Mouse (Mus musculus): Measurements from ENCODE around the gene Sept11.

Gene Sept11

DNA sequence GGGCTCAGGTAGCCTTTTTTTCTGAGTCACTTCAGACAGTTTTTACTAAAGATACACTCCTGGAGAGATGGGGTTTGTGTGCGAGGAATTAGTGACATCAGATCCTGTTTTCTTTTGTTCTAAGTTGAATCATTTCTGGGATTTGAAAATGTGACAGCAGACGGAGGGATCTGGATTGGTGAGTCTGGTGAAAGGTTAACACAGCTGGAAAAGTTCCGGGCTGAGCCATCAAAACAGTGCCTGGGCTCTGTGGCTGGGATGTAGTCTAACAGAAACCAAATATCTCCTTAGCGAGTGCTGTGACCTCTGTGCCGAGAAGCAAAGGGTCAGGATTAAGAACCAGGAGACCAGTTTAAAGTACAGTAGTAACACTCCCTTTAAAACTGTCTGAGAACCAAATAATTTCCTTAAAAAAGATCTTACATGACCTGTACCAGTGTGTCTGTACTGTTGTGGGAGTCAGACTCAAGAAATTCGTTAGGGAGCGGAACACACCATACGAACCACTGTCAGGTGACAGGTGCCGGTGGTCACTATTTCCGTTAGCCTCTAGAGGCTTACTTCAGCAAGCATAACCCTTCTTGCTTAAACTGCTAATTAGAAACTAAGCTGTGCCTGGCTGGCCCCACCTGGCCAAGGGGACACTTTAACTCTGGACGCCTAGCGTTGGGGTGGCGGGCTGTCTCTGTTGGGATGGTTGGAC, 4.1 kb downstream of the Sept11 start:
- no peak for DNase-seq

DNA sequence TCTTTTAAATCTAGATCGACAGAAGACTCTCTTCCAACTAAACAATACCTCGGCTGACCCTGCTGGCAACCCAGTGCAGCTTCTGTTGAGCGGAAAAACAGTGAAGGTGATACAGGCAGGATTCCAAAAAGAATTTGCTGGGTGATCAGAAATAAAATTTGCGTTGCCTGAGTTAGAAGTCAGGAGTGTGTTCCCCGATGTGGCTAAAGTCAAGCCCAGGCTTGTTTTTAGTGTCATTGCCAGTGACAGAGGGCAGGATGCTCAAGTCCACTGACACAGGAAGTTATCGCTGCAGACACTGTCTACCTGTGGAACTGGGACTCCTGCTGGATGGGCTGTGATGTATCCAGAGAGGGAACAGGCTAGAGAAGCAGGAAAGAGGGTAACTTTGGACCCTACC, 5.0 kb downstream of the Sept11 start:
- DNase-seq: peak in 1 of 2 experiments; percentile 19

DNA sequence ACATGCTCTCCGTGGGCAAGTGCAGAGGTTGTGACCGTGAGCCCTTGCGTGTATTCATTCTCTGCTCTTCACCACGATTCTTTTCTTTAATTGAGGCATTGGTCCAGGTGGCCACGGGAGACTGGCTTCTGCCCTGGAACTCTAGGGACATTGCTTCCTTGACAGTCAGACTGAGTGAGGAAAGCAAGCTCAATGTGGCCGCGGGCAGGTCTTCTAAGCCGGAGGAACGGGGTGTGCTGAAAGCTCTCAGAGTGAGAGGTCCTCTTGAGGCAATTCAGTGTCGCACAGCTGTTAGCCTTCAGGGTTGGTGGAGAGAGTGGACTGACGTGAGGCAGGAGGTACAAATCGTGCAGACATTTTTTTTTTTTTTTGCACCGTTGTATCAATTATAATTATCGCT, 5.6 kb downstream of the Sept11 start:
- peak in 1 of 2 experiments; percentile 18 for DNase-seq

DNA sequence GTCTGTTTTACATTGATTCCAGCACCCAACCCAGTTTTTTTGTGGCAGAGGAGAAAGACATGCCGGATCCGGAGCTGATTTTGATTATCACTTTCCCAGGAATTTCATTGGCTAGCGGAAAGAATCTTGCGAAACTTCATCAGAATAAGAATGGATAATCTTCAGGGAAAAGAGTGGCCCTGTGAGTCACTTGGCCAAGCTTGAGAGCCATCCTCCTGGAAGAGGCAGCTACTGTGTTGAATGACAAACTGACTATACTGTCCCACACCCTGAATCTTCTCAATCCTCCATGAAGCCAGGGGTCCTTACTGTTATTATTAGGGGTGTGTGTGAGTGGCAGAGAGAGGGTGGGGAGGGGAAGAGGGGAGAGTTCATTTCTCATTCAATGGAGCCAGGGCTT, 7.7 kb downstream of the Sept11 start:
- DNase-seq: no peak

DNA sequence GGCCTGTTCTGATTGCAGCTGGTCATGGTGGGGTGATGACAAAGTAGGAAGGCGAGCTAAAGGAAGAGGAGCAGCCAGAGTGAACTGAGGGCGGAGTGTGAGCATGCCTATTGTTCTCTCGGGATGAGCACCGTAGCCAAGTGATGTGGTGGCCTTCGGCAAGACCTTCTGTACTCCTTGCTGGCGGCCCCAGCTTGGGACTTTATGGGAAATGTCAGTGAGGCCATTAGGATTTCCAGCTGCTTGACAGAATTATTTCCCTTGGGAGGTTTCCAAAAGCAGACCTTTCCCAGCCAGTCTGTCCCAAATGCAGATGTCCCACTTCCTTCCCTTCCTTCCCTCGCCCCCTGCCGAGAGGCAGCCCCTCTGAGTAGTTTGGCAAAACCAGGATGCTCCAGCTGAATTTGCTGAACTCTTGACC, 8.1 kb downstream of the Sept11 start:
- DNase-seq: no peak

DNA sequence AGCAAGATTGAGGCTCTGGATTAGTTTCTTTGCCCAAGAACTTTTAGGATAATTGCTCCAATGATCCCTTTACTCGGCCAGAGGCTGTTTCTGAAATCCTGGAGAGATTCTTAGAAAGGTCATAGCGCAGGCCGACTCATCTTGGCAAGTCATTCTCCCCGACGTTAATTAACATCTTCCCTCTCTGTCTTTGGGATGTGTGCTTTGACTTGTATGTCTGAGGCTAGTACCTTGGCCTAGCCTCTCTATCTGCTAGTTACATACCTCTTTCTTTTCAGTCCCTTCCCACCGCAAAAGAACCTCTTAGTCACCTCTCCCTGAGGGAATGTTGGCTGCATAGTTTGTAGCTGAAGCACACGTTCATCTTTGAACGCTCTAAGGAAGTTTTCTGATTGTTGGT, 10.4 kb downstream of the Sept11 start:
- DNase-seq: no peak

DNA sequence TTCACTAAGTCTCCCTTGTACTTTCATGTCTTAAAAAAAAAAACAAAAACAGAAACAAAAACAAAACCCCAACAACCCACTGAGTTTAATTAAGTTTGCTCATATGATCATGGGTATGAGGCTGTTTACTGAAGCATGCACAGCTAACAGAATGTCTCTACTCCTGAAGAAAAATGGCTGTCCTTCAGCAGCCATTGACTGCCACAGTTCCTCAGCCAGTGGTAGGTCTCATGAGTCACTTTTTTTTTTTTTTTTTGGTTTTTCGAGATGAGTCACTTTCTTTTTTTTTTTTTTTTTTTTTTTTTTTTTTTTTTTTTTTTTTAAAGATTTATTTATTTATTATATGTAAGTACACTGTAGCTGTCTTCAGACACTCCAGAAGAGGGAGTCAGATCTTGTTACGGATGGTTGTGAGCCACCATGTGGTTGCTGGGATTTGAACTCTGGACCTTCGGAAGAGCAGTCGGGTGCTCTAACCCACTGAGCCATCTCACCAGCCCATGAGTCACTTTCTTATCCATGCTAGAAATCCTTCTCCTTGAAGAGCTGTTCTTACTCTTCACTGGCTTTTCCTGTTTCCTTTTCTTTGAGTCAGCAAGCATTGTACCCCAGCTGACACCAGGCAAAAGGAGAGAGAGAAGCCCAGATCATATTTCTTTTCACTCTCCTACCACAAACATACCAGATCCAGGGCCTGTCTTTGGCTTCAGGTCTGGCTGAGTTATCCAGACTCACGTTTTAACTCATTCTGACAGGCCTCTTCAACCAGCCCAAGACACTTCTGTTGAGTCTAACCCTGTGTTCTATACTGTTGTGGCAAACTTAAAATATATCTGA, 12.0 kb downstream of the Sept11 start:
- no peak for DNase-seq

DNA sequence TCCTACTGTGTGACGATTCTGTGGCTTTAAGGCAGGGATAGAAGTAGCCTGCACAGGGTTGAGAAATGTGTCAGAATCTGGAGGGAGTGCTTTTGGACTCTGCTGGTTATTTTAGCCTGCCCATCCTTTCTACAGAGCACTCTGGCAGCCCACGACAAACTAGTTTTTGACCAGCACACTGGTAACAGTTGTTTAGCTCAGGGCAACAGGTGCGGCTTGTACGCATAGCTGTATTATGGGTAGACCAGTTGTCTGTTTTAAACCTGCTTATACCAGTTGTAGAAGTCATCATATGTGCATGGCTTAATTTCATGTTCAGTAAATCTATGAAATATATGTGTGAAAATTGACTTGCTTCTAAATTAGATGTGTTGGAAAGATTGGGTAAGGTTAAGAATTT, 12.8 kb downstream of the Sept11 start:
- DNase-seq: no peak

DNA sequence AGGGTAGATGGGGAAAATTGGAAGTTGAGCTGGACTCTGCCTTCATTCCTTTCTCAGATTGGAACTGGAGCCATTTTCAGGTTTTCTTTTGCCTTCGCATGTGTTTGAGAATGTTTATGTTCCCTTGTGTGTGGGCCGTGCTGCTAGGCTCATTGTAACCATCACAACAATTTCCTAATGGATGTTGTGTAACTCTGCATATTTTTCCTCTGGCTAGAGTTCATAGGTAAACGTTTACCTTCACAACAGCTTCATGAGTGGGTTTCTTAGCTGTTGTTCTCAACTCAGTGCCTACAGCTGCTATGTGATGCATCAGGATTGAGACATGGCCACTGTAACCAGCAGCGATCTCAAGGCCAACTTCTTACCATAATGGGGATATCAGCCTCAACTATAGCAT, 15.5 kb downstream of the Sept11 start:
- no peak for DNase-seq

DNA sequence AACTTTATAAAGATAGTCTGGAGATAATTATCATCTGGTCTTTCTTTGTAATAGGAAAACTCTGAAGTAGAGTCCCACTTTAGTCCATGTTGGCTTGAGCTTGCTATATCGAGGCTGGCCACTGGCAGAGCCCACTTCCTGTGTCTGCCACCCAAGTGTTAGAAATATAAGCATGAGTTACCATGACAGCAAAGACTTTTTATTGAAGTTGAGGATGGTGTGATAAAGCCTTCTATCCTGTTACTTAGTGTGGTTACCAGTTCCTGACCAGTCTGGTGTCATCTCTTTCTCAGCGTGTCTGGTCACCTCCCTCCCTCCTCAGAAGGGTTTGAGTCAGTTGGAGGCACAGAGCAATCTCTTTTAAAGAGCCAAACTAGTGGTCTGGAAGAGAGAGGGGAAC, 16.3 kb downstream of the Sept11 start:
- no peak for DNase-seq

DNA sequence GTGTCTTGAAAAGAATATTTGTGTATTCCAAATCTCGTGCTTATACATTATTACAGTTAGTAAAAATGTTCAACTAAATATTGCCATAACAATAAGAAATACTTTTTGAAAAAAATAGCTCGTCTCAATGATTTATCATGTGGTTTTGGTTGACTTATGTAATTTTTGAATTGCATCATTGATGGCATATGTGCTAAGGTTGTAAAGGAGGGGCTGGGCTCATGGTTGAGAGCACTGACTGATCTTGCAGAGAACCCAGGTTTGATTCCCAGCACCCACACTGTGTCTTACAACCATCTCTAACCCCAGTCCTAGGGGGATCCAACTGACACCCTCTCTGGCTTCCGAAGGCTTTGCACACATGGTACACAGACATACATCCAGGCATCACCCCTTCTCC, 19.1 kb downstream of the Sept11 start:
- DNase-seq: no peak

DNA sequence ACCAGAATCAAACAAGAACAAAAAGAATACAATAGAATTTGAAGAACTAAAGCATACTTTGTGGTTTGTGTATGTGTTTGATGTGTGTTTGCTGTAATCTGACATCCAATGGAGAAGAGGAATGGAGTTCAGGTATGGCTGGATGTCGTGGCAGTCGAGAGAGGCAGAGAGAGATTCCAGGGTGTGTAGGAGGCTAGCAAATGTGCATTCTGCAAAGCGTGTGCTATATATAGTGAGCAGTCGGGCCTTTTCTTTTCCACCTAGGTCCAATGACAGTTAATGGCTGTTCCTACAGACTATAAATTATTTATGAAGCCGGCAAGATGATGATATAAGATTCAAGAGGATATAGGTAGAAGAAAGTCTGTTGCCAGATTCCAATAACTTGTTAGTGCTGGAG, 20.3 kb downstream of the Sept11 start:
- no peak for DNase-seq

DNA sequence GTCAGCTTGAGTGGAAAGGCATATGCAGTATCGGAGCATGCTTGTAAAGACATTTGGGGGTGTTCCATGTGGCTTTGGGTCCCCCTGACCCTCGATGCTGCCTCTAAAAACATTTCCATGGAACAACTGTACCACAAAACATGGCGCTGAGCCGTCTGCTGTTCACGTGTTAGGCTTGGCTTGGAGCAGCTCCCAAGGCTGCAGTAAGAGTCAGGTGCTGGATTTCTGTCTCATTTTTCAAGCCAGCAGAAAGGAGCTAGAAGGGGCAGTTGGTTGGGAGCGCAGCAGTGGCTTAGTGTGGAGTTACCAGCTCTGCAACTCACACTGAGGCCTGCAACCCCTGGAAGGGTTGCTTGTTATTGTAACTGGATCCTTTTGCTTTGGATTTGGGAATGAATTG, 21.3 kb downstream of the Sept11 start:
- peak in 1 of 2 experiments; percentile 31 for DNase-seq

DNA sequence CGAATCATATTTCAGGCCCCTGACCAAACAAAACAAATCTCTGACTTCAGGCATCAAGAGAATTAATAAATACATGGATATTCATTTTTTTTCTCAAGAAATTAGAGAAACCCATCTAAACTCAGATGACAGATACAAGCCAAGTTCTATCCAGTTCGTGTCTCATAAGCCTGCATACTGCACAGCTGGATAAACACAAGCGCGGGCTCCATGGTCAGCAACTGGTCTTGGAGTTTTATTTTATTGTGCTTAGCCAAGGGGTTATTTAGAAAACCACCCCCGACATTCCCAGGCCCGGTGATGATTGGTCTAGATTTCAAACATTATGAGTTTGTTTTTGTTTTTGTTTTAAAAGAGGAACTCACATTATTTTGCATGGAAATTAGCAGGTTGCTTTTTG, 21.8 kb downstream of the Sept11 start:
- no peak for DNase-seq

DNA sequence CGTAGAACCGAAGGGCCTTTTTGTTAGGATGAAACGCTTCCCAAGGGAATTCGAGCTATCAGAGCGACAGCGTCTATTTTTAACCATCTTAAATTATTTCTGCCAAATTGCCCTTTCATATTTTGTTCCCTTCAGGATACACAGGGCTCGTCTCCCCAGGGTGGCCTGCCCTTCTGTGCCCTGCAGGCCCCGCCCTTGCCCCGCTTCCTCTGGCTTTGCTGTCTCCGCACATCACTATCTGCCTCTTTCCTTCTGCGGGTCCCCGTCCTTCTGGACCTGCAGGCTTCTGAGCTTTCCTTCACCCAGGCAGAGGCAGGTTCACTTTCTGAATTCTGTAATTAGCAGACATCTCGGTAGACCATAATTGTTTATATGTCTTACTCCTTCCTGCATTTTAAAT, 22.6 kb downstream of the Sept11 start:
- no peak for DNase-seq

DNA sequence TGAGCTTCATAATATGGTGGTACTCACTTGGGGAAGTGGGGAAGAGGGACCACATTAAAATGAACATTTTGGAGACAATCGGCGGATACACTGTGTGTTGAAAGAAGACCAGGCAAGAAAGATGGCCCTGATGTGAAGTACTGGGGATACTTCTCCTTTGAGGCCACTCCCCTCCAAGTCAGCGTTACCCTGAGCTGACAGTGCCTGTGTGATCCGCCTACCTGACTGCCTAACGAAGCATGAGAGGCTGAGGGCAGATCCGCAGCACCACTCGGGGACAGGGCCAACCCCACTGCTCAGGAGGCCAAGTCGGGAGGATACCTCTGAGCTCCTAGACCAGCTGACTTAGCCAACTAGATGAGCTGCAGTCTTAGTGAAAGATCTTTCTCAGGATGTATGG, 24.4 kb downstream of the Sept11 start:
- no peak for DNase-seq

DNA sequence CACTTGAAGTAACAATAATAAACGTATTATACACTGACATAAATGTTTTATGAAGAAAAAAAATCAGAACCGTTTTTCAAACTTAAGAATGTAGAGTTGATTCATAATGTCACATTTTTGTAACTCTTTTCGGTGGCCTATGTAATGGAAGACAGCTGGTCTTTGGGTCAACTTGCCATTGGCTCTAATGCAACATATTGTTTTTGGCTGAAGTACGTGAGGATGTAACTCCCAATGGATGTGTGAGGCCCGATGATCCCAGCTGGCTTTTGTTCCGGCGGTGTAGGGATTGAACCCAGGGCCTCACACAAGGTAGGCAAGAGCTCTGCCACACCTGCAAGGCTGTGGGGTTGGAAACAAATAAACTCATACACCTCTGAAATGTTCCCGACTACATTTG, 28.4 kb downstream of the Sept11 start:
- no peak for DNase-seq

DNA sequence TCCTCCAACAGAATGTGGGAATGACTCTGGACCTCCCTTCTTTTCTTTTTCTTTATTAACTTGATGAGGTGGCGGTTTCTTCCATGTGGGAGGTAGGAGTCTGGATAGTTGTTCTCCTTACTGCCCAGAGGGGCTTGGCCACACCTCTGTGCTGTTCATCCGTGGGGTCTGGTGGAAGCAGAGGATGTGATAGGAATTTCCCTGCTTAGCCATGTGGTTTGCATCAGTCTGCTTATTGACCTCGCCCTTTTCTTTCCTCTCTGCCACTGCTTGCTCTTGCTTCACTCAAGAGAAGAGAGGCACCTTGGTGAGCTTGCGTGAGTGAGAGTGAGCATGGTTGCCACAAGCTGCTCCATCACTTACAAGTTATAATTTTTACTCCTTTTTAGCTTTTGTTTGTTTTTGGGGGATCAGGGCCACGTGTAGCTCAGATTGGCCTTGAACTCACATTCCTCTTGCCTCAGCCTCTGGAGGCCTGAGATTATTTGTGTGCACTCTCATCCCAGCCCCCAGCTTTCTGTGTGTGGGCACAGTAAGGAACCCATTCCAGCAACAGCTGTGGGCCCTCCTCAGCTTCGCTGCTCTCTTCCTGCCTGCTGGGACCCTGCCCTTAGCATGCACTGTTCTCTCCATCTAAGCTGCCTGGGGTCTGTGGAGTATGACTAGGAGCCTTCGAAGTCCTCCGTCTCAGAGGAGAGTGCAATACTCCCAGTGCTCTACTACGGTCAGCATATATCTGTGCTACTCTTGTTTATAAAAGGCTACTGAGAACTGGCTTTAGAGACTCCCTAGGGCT, 31.0 kb downstream of the Sept11 start:
- DNase-seq: no peak

DNA sequence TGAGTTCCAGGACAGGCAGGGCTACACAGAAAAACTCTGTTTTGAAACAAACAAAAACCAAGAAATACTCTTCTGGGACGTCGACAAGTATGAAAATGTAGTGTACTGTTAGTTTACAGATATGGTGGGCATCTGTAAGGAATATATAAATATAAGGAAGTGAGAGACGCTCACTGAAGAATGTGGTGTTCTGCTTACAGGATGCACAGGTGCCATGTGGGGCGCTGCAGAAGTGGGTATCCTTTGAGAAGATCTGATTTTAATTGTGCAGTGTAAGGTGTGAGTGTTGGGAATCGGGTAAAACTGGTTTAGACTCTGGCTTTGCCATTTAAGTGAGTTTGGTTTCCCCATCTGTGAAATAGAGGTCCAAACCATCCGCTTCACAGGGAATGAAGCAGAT, 32.1 kb downstream of the Sept11 start:
- DNase-seq: no peak

DNA sequence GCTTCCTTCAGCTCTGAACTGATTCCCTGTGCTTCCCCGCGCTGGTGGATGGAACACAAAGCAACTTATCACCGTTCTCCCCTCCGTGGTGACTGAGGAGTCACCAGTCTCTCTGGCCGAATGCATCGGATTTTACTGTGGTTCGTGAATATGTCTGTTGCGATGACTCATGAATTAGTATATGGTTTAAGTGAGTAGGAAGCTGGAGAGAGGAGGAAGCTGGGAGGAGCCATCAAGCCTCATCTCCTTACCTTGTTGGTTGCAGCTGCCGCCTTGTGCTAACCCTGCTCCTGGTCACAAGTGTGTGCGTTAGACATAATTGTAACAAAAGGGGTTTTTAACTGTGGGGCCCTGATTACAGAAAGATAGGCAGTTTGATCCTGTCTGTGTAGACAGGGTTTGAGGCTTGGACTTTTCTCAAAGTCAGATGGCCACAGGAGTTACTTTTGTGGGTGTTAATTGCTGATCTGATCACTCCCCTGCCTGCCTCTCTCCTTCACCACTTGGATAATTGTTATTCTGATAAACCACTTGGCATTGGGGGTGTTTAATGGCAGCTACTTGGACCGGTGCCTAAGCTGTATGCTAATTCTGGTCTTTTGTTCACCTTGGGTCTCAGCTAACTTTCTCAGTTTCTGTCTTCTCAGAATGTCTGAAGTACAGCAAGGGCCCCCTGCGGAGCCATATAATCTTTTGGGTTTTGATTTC, 33.1 kb downstream of the Sept11 start:
- no peak for DNase-seq

DNA sequence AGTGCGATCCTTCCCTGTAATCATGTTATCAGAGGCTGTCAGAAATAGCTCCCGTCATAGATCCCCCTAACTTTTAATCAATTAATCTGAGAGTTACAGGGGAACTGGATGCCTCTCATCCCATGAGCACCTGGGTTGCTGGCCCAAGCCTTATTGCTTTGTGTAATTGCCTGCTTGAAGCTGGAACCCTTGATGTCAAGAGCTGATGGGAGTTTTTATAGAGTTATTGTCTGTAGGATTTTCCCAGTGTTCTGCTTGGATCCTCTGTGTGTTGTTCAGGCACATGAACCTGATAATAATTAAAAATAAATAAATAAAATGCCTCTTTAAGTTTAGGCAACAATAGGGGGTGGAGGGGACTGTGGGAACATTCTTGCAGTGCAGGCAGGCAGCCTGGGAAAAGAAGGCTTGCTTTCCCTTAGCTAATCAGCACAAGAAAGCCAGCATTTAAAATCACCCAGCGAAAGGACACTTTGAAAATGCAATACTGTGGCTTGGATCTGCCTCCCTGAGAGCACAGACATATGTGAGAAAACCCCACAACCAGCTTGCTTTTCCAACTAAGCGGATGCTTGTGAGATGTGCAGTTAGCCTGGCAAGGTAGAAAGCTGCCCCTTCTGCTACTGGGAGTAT, 33.8 kb downstream of the Sept11 start:
- DNase-seq: no peak

DNA sequence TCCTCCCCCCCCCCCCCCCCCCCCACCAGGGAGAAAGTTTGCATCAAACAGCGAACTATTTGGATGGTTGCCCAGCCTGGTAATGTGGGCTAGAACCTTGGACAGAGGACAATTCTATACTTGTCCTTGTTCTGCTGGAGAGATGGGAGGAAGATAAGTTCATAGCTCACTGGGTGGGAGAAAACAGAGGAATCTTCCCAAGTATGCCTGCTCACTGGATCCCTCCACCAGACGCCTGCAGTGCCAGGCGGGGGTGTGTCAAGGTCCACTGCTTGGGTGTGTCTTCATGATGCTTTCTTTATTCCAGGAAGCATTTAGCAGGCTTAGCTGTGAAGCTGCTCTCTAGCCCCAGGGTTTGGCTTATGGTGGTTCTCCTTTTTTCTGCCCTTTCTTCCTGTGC, 34.5 kb downstream of the Sept11 start:
- DNase-seq: peak in 1 of 2 experiments; percentile 24

DNA sequence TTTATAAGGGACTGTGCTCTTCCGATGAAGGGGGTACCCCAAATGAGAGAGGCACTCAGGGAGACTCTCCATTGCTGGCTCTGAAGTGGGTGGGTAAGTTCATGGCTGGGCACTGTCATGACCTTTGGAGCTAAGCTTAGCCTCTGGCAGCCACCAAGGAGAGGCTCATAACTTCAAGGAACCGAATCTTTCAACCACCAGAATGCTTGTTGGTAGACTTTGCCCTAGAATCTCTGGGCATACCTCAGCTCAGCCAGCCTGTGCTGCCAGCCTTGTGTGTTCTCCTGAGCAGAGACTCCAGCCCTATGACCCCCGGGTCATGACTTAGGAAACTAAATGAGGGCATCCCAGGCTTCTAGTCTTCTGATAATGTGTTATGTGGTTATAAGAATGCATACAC, 35.5 kb downstream of the Sept11 start:
- DNase-seq: no peak

Data from cerebellum, postnatal 25 days (tissue).